Mouse (Mus musculus) kidney, adult 2 months (tissue): ENCODE results near the gene Wdr5b.

Experiments used
- CTCF ChIP-seq: fragments of 200-500 bp; conservative IDR thresholded peaks from 2 replicates; pipeline ENCODE4 v1.5.1; 2011; ENCODE audit warnings: low read depth, mild to moderate bottlenecking, control low read depth, low read length, moderate library complexity, mixed read lengths; ENCODE audit not compliant: insufficient read depth, insufficient read length
- POLR2A ChIP-seq: fragments of 200-500 bp; IDR thresholded peaks from one replicate; pipeline ENCODE4 v1.6.1; 2011; ENCODE audit warnings: low read depth, low read length, control low read depth

DNA sequence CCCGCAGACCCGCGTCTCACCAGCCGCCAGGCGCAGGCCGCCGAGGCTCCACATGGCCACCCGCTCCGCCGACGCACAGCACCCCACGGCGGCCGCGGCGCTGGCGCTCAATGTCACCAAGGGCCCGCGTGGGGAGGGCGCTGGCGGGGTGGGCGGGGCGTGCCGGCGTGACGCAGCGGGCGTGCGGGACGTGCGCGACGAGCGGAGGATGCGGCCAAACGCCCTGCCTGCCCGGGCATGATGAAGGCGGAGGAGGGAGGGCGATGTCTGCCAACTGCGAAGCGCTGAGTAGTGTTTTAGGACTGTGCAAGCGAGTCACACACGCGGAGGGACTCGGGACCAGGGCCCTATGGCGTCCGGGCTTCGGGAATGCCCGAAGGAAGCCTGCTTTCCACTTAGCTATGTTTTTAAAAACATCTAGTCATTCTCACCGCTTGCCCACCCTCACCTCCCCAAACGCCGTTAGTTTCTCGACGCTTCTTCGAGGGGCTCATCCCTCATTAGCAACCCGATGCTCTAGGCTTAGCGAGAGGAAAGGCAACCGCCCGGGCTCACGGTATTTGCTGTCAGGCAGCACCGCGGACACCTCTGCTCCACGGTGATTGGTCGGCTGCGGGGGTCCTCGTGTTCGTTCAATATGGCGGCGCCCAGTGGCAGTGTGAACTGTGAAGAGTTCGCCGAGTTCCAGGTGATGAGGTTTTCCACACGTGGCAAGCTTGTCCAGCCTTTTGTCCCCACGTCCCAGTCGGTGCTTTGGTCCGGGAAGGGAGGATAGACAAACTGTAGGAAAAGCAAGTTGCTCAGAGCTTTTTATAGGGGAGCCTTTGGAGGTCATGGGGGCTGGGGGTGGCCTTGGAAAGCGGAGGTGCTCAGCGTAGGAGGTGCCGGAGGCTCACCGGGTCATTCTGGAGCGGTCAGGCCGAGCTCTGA, 30.7 kb downstream of the Wdr5b start, which contains the start of the genes Fam162a and Ccdc58:
- TF ChIP-seq CTCF = no peak
- peak; percentile 96 for TF ChIP-seq POLR2A
